Mouse (Mus musculus): ENCODE data around the gene Rasl2-9. TPM values are rescaled to one million over a fixed set of nuclear protein-coding genes. Genes with fewer than 3 reads are reported as not detected.
"Not testable (repeated sequence)": the region's sequence is repeated elsewhere in the genome, so short reads cannot be mapped to it uniquely, and the experiment has no call there.

Rasl2-9 gene
- polyA plus RNA-seq, 1 experiment = 0.10 TPM

DNA sequence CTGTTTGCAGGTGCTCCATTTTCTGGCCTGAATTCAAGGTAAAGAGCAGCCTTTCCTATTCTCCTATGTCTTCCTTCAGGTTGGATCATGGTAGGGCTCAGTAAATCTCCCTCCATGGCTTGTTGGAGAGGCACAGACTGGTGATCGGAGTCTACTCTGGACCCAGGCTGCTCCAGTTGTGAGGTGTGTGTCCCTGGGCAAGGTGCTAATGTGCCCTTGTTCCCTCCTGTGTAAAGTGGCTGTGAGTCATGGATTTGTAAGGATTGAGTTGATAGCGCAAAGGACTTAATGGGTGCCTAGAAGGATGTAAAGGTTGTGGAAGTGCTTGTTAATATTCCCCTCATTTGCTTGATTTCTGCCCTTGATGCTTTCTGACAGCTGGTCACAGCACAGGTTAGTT is 43.8 kb downstream of the Rasl2-9 start:
- Histone ChIP-seq H3K79me2 (ENCODE audit: control insufficient read depth, insufficient read depth) (peaks cover 62% of the 10 kb centered on the region), H3K36me3 (ENCODE audit: control insufficient read depth, insufficient read depth) (peaks cover 27% of the 10 kb centered on the region), H3K27me3 (ENCODE audit: control insufficient read depth, insufficient read depth, insufficient read length) (no peaks in the 10 kb centered on the region), H3K4me2 (ENCODE audit: low read depth) (peak overlapping the region; percentile 77), H3ac (ENCODE audit: control insufficient read depth, insufficient read length) (no peak overlapping the region), H3K4me3 (peak overlapping the region; percentile 48)
- TF ChIP-seq REST (IDR thresholded peaks at IDR 0.05; ENCODE audit: insufficient read depth, insufficient read length) (no peak), TCF12 (IDR thresholded peaks at IDR 0.05; ENCODE audit: insufficient read depth, poor library complexity, severe bottlenecking) (no peak), TCF3 (IDR thresholded peaks at IDR 0.05; ENCODE audit: insufficient read length, low read depth) (no peak), POLR2AphosphoS2 (IDR thresholded peaks at IDR 0.05; ENCODE audit: insufficient read length, low read depth) (no peak), SRF (IDR thresholded peaks at IDR 0.05; ENCODE audit: control insufficient read depth, insufficient read length, low read depth) (no peak)

DNA sequence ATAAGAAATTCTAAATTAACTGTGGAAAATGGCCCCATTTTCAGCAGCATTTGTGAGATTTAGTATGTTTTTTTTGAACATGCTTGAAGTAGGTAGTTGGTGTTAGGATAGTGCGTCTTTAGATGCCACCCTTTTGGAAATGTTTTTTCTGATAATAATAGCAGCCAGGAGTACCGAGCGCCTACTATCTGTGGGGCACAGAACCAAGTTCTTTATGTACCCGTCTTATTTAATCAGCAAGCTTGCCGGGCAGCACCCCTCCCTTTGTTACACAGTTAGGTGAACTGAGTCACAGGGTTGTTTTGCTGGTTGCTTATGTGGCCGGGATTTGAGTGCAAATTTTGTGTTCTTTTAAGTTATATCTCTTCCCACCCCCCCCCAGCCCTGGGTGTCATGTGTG is 44.5 kb downstream of the Rasl2-9 start:
- peaks cover 61% of the 10 kb centered on the region for H3K79me2 ChIP-seq (ENCODE audit: control insufficient read depth, insufficient read depth)
- H3K4me2 ChIP-seq (ENCODE audit: low read depth) = peak overlapping the region; percentile 77
- H3K27me3 ChIP-seq (ENCODE audit: control insufficient read depth, insufficient read depth, insufficient read length) = no peaks in the 10 kb centered on the region
- TF ChIP-seq CEBPB (IDR thresholded peaks at IDR 0.05; ENCODE audit: insufficient read depth, poor library complexity, severe bottlenecking) (no peak), SRF (IDR thresholded peaks at IDR 0.05; ENCODE audit: control insufficient read depth, insufficient read length, low read depth) (no peak), USF1 (IDR thresholded peaks at IDR 0.05; ENCODE audit: low read depth) (no peak), E2F4 (IDR thresholded peaks at IDR 0.05; ENCODE audit: insufficient read depth) (no peak), MYOD1 (IDR thresholded peaks at IDR 0.05; ENCODE audit: control insufficient read depth in 1 of 3, insufficient read length in 2 of 3, low read depth in 2 of 3) (no peak), POLR2AphosphoS2 (IDR thresholded peaks at IDR 0.05; ENCODE audit: insufficient read length, low read depth) (no peak), MAX (IDR thresholded peaks at IDR 0.05; ENCODE audit: low read depth) (no peak)
- peaks cover 34% of the 10 kb centered on the region for H3K36me3 ChIP-seq (ENCODE audit: control insufficient read depth, insufficient read depth)
- H3K4me3 ChIP-seq = peak overlapping the region; percentile 48
- peak overlapping the region; percentile 74 for H3ac ChIP-seq (ENCODE audit: control insufficient read depth, insufficient read length)

DNA sequence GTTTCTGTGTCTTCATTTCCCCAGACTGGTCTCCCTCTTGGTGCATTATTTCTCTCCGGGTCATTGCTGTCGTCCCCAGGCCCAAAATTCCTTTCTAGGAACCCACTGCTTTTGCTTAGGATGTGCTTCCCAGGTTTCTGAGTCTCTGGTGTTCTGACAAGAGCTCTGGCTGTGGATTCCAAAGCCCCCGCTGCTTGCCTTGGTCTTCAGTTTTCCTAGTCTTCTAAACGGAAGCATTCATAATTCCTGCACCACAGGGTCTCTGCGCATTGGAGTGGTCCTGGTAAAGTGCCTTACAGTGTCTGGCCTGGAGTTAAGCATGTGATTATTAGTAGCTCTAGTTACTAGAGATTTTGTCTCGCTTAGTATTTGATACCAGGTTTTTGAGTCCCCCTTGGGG is 44.9 kb downstream of the Rasl2-9 start:
- no peak for TF ChIP-seq TCF3 (IDR thresholded peaks at IDR 0.05; ENCODE audit: insufficient read length, low read depth)
- no peak for TF ChIP-seq E2F4 (IDR thresholded peaks at IDR 0.05; ENCODE audit: insufficient read depth)
- TF ChIP-seq MYOD1 (IDR thresholded peaks at IDR 0.05; ENCODE audit: control insufficient read depth in 1 of 3, insufficient read length in 2 of 3, low read depth in 2 of 3) = no peak
- no peak for TF ChIP-seq POLR2AphosphoS2 (IDR thresholded peaks at IDR 0.05; ENCODE audit: insufficient read length, low read depth)
- TF ChIP-seq POLR2A (IDR thresholded peaks at IDR 0.05; ENCODE audit: insufficient read length, low read depth) = no peak
- no peak for TF ChIP-seq CEBPB (IDR thresholded peaks at IDR 0.05; ENCODE audit: insufficient read depth, poor library complexity, severe bottlenecking)
- no peak for TF ChIP-seq USF1 (IDR thresholded peaks at IDR 0.05; ENCODE audit: low read depth)
- TF ChIP-seq MAX (IDR thresholded peaks at IDR 0.05; ENCODE audit: low read depth) = no peak
- TF ChIP-seq TCF12 (IDR thresholded peaks at IDR 0.05; ENCODE audit: insufficient read depth, poor library complexity, severe bottlenecking) = no peak
- TF ChIP-seq SRF (IDR thresholded peaks at IDR 0.05; ENCODE audit: control insufficient read depth, insufficient read length, low read depth) = no peak
- TF ChIP-seq REST (IDR thresholded peaks at IDR 0.05; ENCODE audit: insufficient read depth, insufficient read length) = no peak
- peak overlapping the region; percentile 48 for H3K4me3 ChIP-seq
- H3K27me3 ChIP-seq (ENCODE audit: control insufficient read depth, insufficient read depth, insufficient read length) = no peaks in the 10 kb centered on the region
- H3K36me3 ChIP-seq (ENCODE audit: control insufficient read depth, insufficient read depth) = peaks cover 36% of the 10 kb centered on the region
- H3ac ChIP-seq (ENCODE audit: control insufficient read depth, insufficient read length) = peak overlapping the region; percentile 74
- peak overlapping the region; percentile 77 for H3K4me2 ChIP-seq (ENCODE audit: low read depth)
- peaks cover 59% of the 10 kb centered on the region for H3K79me2 ChIP-seq (ENCODE audit: control insufficient read depth, insufficient read depth)

DNA sequence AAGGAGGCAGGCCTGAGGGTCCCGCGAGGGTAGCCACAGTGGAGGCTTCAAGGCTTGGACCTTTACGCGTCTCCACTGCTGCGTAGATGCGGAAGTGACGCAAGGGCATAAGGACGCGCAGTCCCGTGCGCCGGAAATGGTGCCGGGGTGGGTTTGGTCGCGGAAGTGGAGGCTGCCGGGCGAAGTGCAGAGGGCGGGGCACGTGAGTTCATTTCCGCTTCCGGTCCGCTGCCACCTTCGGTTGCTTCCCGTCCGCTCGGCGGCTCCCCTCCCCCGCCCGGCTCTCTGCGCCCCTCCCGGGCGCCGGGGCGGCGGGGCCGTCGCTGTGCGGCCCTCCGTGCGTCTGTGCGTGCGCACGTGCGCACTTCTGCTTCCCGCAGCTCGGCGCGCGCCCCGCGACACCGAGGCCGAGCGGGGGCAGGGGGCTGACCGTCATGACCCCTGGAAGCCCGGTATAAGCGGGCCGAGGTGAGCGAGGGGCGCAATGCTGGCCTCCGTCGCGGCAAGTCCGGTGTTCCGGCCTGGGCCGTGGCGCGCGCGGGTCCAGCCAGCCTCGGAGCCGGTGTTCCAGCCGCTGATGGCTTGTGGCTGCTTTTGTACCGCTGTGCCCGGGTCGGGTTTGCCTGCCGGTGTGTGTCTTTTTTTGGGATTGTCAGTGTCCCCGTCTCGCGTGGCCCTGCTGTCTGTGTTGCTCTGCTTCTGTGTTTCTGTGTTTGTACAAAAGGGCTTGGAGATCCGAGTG is 45.6 kb downstream of the Rasl2-9 start, which contains the start of gene Epn1:
Gene Epn1 (plus strand): TSS at position 226 of the 742 bp plus-strand sequence.
- Histone ChIP-seq H3K79me2 (ENCODE audit: control insufficient read depth, insufficient read depth) (peaks cover 53% of the 10 kb centered on the region), H3ac (ENCODE audit: control insufficient read depth, insufficient read length) (peak within 1 kb of the TSS; percentile 74), H3K4me2 (ENCODE audit: low read depth) (peak within 1 kb of the TSS; percentile 77), H3K27me3 (ENCODE audit: control insufficient read depth, insufficient read depth, insufficient read length) (no peaks in the 10 kb centered on the region), H3K4me3 (peak within 1 kb of the TSS; percentile 48), H3K36me3 (ENCODE audit: control insufficient read depth, insufficient read depth) (peaks cover 36% of the 10 kb centered on the region)
- TF ChIP-seq MYOG (IDR thresholded peaks at IDR 0.05; ENCODE audit: control insufficient read depth in 1 of 3, insufficient read depth in 1 of 3, insufficient read length in 2 of 3, low read depth in 2 of 3) = no peak
- no peak for TF ChIP-seq SRF (IDR thresholded peaks at IDR 0.05; ENCODE audit: control insufficient read depth, insufficient read length, low read depth)
- TF ChIP-seq REST (IDR thresholded peaks at IDR 0.05; ENCODE audit: insufficient read depth, insufficient read length) = no peak
- no peak for TF ChIP-seq CEBPB (IDR thresholded peaks at IDR 0.05; ENCODE audit: insufficient read depth, poor library complexity, severe bottlenecking)
- TF ChIP-seq MYOD1 (IDR thresholded peaks at IDR 0.05; ENCODE audit: control insufficient read depth in 1 of 3, insufficient read length in 2 of 3, low read depth in 2 of 3) = peak in 1 of 3 experiments; percentile 8
- TF ChIP-seq TCF12 (IDR thresholded peaks at IDR 0.05; ENCODE audit: insufficient read depth, poor library complexity, severe bottlenecking) = no peak
- TF ChIP-seq MAX (IDR thresholded peaks at IDR 0.05; ENCODE audit: low read depth) = no peak
- TF ChIP-seq E2F4 (IDR thresholded peaks at IDR 0.05; ENCODE audit: insufficient read depth) = no peak
- TF ChIP-seq USF1 (IDR thresholded peaks at IDR 0.05; ENCODE audit: low read depth) = peak; percentile 11
- peak; percentile 100 for TF ChIP-seq POLR2AphosphoS2 (IDR thresholded peaks at IDR 0.05; ENCODE audit: insufficient read length, low read depth)
- no peak for TF ChIP-seq TCF3 (IDR thresholded peaks at IDR 0.05; ENCODE audit: insufficient read length, low read depth)
- TF ChIP-seq POLR2A (IDR thresholded peaks at IDR 0.05; ENCODE audit: insufficient read length, low read depth) = peak; percentile 68

DNA sequence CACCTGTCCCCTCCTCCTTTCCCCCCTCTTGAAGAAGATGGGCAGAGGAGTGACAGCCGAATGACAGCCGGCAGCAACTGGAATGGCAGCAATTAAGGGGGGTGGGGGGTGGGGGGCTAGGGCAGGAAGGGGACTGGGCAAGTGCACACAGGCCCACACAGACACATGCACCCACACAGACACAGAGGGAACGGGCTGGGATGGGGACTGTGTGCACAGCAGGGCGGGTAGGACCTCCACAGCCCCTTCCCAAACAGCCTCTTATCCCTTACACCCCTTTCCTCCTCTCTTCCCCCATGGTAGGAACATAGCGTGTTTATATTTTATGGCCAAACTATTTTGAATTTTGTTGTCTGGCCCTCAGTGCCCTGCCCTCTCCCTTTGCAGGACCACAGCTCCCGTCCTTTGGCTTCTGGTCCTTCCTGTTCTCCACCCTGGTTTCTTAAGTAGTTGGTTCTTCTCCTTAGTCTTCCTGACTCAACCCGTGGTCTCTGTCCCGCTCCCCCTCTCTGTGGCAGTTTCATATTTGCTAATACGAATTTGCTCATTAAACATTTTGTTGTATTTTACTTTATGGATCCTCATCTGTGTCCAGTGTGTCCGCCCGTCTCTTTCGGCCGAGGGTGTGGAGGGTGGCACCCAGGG is 46.3 kb downstream of the Rasl2-9 start:
- Histone ChIP-seq H3K79me2 (ENCODE audit: control insufficient read depth, insufficient read depth) (peaks cover 46% of the 10 kb centered on the region), H3K4me2 (ENCODE audit: low read depth) (peak overlapping the region; percentile 60), H3K4me3 (peak overlapping the region; percentile 48), H3K36me3 (ENCODE audit: control insufficient read depth, insufficient read depth) (peaks cover 38% of the 10 kb centered on the region), H3ac (ENCODE audit: control insufficient read depth, insufficient read length) (peak overlapping the region; percentile 74)
- not testable (repeated sequence) for H3K27me3 ChIP-seq (ENCODE audit: control insufficient read depth, insufficient read depth, insufficient read length)

Data from myocyte (in vitro differentiated cells).